Mouse (Mus musculus) neural tube, embryonic 11.5 days (tissue): Measurements from ENCODE around the gene Auts2. TPM values are rescaled to one million over a fixed set of nuclear protein-coding genes. Genes with fewer than 3 reads are reported as not detected.

ENCODE experiments used
- ATAC-seq: fragments of 200-750 bp; cut with Nextera tagmentation; 2 replicates; pipeline ENCODE4 v1.8.0; 2017; ENCODE audit warnings: moderate number of reproducible peaks, mild to moderate bottlenecking, moderate TSS enrichment, moderate library complexity; ENCODE audit not compliant: insufficient read depth, low FRiP score, low TSS enrichment
- DNase-seq: peaks from one replicate; pipeline ENCODE4 v3.0.0-alpha.2; 2015; ENCODE audit warnings: low spot score
- H3K27ac ChIP-seq: fragments of 300-500 bp; sonication (generic); 2 replicates; pipeline ENCODE4 v1.5.1; 2014; ENCODE audit warnings: low read depth, mild to moderate bottlenecking, low read length
- H3K27me3 ChIP-seq: fragments of 300-500 bp; sonication (generic); 2 replicates; pipeline ENCODE4 v1.6.1; 2014; ENCODE audit warnings: mild to moderate bottlenecking, low read length, mixed read lengths; ENCODE audit not compliant: control insufficient read depth, insufficient read depth
- H3K36me3 ChIP-seq: fragments of 300-500 bp; sonication (generic); 2 replicates; pipeline ENCODE4 v1.6.1; 2014; ENCODE audit warnings: mild to moderate bottlenecking, low read length, moderate library complexity, mixed read lengths; ENCODE audit not compliant: control insufficient read depth, insufficient read depth
- H3K4me1 ChIP-seq: fragments of 300-500 bp; sonication (generic); 2 replicates; pipeline ENCODE4 v1.6.1; 2014; ENCODE audit warnings: low read length, mixed read lengths; ENCODE audit not compliant: control insufficient read depth, insufficient read depth
- H3K4me2 ChIP-seq: fragments of 300-500 bp; sonication (generic); 2 replicates; pipeline ENCODE4 v1.6.1; 2014; ENCODE audit warnings: low read depth, mild to moderate bottlenecking, moderate library complexity
- H3K4me3 ChIP-seq: fragments of 300-500 bp; sonication (generic); 2 replicates; pipeline ENCODE4 v1.5.1; 2014; ENCODE audit warnings: low read depth, low read length
- H3K9ac ChIP-seq: fragments of 300-500 bp; sonication (generic); 2 replicates; pipeline ENCODE4 v1.6.1; 2014; ENCODE audit warnings: mild to moderate bottlenecking, low read length
- H3K9me3 ChIP-seq: fragments of 300-500 bp; sonication (generic); 2 replicates; pipeline ENCODE4 v1.6.1; 2016; ENCODE audit warnings: low read length; ENCODE audit not compliant: control insufficient read depth
- WGBS: fragments of 180-500 bp; shearing (Covaris S2); extraction: QIAGEN DNeasy Blood & Tissue Kit; methylation state at CpG from one replicate; pipeline ENCODE4 v1.1.7; 2014; 5-methylcytosine and 5-hydroxymethylcytosine counted together
- polyA plus RNA-seq: library from polyadenylated mRNA; unstranded; fragments of >200 nt; fragmentation: Nextera tagmentation; extraction: Ambion mirVana; gene quantifications from 2 replicates; pipeline ENCODE4 v1.2.1, GENCODE M21; 2014

Auts2 gene
- polyA plus RNA-seq, 1 experiment from 2014 or later, result 45.0 TPM

DNA sequence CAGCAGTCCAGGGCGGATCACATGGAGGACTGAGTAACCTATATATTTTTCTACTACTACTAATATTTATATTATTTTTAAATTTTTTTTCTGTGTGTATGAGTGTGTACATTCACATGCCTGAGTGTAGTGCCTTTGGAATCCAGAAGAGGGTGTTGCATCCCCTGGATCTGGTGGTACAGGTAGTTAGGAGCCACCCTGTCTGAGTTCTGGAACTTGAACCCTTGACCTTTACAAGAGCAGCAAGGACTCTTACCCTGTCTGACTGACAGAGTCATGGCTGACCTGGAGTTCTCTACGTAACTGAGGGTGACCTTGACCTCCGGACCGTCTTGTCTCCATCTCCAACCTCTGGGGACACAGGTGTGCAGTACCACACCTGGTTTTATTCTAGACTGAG lies 1074.5 kb downstream of the Auts2 start:
- WGBS, result 88% methylated on average over 4 of the region's 4 CpGs
- H3K27ac ChIP-seq, result no peak overlapping the region

DNA sequence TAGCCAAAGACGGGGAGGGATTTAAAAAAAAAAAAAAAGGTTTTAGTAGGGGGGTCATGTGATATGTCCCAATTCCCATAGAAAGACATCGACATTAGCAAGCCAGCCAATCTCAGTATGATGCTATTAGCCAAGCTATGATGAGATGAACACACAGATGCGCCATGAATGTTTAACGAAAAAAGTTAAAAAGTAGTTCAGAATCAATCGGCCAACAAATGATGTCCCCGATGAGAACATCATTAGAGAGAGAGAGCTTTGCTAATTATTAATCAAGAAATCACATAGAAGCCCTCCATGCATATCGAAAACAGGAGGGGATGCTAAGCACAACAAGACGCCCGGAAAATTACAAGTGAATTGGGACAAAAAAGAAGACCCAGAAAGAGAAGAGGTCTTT lies 1077.0 kb downstream of the Auts2 start:
- Histone ChIP-seq H3K9ac (no peak overlapping the region), H3K4me2 (no peak overlapping the region), H3K4me1 (no peaks in the 10 kb centered on the region), H3K4me3 (no peak overlapping the region), H3K27ac (no peak overlapping the region), H3K9me3 (no peaks in the 10 kb centered on the region), H3K36me3 (peaks cover 16% of the 10 kb centered on the region), H3K27me3 (no peaks in the 10 kb centered on the region)
- no peak for DNase-seq
- 98% methylated on average over 9 of the region's 9 CpGs for WGBS
- ATAC-seq, result no peak

More for the DNA sequence above, 1074.5 kb downstream of the Auts2 start:
- H3K36me3 ChIP-seq, result peaks cover 18% of the 10 kb centered on the region
- no peaks in the 10 kb centered on the region for H3K9me3 ChIP-seq
- no peak overlapping the region for H3K4me2 ChIP-seq
- ATAC-seq (no peak), DNase-seq (no peak)
- no peak overlapping the region for H3K4me3 ChIP-seq
- no peak overlapping the region for H3K9ac ChIP-seq
- H3K4me1 ChIP-seq, result no peaks in the 10 kb centered on the region
- H3K27me3 ChIP-seq, result no peaks in the 10 kb centered on the region

DNA sequence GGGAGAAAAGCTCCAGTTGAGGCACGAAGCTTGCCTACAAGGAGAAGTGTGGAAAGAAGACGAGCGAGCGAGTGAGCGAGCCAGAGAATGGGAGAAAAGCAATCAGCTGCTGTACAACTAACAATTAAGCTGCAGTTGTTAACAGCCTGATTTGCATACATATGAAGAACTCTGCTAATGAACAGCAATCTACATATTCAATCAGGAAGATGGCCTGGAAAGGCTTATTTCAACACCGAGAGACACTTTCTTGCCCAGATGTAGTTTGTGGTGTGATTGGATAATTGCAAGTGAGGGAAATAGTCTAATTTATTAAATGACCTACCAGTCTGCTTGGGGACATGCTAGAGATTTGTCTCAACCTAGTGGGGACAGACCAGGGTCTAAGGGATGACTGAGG lies 1079.7 kb downstream of the Auts2 start:
- no peaks in the 10 kb centered on the region for H3K4me1 ChIP-seq
- no peak overlapping the region for H3K27ac ChIP-seq
- peaks cover 33% of the 10 kb centered on the region for H3K36me3 ChIP-seq
- H3K9me3 ChIP-seq, result no peaks in the 10 kb centered on the region
- DNase-seq (no peak), ATAC-seq (no peak)
- no peak overlapping the region for H3K9ac ChIP-seq
- WGBS, result 88% methylated on average over 6 of the region's 6 CpGs
- no peak overlapping the region for H3K4me3 ChIP-seq
- no peaks in the 10 kb centered on the region for H3K27me3 ChIP-seq
- no peak overlapping the region for H3K4me2 ChIP-seq

DNA sequence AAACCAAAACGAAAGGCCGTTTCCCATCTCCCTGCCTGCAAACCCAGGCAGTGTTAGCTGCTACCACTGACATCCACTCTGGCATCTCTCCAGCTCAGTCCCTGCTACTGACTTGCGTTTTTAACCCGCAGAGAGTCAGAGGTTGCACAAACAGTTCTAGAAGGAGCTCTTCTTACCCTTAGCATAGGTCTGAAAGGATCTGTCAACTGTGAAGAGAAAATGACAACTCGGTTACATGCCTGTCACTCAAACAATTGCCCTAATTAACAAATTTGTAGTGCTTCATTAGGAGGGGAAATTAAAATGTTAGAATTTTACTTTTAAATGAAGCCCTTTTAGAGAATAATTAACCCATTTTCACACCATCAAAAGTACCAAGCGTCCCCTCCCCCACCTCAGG lies 1083.2 kb downstream of the Auts2 start:
- no peaks in the 10 kb centered on the region for H3K9me3 ChIP-seq
- WGBS, result 88% methylated on average over 6 of the region's 6 CpGs
- H3K27ac ChIP-seq, result no peak overlapping the region
- DNase-seq (no peak), ATAC-seq (no peak)
- H3K27me3 ChIP-seq, result no peaks in the 10 kb centered on the region
- H3K4me1 ChIP-seq, result no peaks in the 10 kb centered on the region
- no peak overlapping the region for H3K9ac ChIP-seq
- H3K36me3 ChIP-seq, result peaks cover 32% of the 10 kb centered on the region
- H3K4me2 ChIP-seq, result no peak overlapping the region
- no peak overlapping the region for H3K4me3 ChIP-seq

DNA sequence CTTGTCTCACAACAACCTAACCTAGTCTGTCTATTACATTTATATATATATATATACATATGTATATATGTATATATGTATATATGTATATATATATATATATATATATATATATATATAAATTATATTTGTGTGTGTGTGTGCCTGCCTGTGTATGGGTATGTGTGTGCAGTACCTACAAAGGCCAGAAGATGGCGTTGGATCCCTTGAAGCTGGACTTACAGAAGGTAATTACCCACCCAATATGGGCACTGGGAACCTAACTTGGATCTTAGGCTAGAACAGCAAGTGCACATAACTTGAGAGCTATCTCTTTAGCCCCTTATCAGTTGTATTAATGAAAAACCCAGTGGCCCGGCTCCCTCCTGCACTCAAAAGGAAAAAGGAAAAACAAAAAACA lies 1083.6 kb downstream of the Auts2 start:
- H3K36me3 ChIP-seq, result peaks cover 33% of the 10 kb centered on the region

DNA sequence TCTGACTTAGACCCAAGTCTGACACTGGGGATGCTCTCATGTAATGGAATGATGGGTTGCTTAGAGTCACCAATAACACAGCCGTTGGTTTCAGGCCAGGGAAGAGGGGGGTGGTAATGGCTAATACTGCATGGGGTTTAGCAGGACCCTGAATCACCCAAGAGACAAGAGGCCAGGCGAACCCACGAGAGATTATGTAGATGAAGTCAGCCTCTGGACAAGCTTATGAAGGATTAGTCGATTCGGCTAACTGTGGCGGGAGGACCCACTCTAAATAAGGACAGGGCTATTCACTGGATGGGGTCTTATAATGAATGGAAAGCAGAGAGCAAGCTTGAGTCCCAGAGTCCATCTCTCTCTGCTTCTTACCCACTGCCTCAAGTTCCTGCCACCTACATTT lies 1084.4 kb downstream of the Auts2 start:
- 88% methylated on average over 6 of the region's 6 CpGs for WGBS
- Histone ChIP-seq H3K9me3 (no peaks in the 10 kb centered on the region), H3K36me3 (peaks cover 37% of the 10 kb centered on the region), H3K27me3 (no peaks in the 10 kb centered on the region), H3K4me3 (no peak overlapping the region), H3K4me2 (no peak overlapping the region), H3K9ac (no peak overlapping the region), H3K27ac (no peak overlapping the region), H3K4me1 (no peaks in the 10 kb centered on the region)
- DNase-seq (no peak), ATAC-seq (no peak)

More for the DNA sequence above, 1083.6 kb downstream of the Auts2 start:
- no peak overlapping the region for H3K4me2 ChIP-seq
- no peak overlapping the region for H3K9ac ChIP-seq
- H3K4me3 ChIP-seq, result no peak overlapping the region
- ATAC-seq (no peak), DNase-seq (no peak)
- H3K9me3 ChIP-seq, result no peaks in the 10 kb centered on the region
- H3K27me3 ChIP-seq, result no peaks in the 10 kb centered on the region
- WGBS, result 76% methylated on average over 2 of the region's 2 CpGs
- no peaks in the 10 kb centered on the region for H3K4me1 ChIP-seq
- H3K27ac ChIP-seq, result no peak overlapping the region

DNA sequence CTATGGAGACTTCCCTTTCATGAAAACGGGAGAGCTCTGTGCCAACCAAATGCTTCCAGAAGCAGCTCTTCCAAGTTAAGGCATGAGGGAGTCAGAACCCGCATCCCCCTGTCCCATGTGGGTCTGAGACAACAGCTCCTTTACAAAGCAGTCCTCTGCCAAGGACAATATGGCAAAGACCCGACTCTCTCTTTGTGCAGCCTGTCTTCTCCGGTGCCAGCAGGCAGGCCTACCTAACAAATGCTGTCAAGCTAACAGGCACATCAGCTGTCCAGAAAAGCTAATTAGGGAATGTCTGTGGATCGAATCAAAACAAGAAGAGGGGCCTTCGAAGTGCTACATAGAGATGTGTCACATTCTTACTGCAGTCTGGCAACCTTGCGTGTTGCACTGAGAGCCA lies 1085.1 kb downstream of the Auts2 start:
- Histone ChIP-seq H3K27ac (no peak overlapping the region), H3K27me3 (no peaks in the 10 kb centered on the region), H3K4me1 (no peaks in the 10 kb centered on the region), H3K4me3 (no peak overlapping the region), H3K36me3 (peaks cover 39% of the 10 kb centered on the region), H3K4me2 (no peak overlapping the region), H3K9ac (no peak overlapping the region), H3K9me3 (no peaks in the 10 kb centered on the region)
- 94% methylated on average over 7 of the region's 7 CpGs for WGBS
- DNase-seq, result no peak
- ATAC-seq, result no peak

DNA sequence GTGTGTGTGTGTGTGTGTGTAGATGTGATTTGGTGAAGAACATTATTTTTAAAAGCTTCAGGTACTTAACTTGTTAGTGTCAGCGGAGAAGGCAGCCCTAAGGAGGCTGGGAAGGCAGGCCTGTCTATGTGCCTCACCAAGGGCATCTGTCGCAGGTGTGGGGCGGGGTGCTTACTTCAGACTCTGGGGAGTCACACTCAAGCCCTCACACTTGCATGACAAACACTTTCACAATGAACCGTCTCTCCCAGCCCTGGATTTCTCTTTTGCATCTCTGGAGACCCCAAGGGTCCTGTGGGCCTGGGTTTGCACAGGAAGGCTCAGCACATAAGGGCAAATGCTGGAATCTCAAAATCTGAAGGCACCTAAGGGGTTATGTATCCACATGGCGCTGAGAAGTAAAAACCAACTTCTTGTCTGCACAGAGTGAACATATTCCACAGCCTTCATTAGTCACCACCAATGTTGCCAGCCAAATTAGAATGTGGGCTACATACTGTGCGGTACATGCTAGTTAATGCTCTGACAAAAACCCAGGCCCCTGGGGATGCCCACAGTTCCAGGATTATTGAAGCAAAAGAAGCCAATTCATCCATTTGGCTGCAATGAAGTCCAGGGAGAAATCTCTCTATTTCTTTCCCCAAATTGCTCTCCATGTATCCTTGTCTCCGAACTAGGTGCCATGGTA lies 1093.8 kb downstream of the Auts2 start:
- DNase-seq (no peak), ATAC-seq (no peak)
- Histone ChIP-seq H3K27me3 (no peaks in the 10 kb centered on the region), H3K4me2 (no peak overlapping the region), H3K9ac (no peak overlapping the region), H3K4me1 (no peaks in the 10 kb centered on the region), H3K9me3 (no peaks in the 10 kb centered on the region), H3K36me3 (peaks cover 41% of the 10 kb centered on the region), H3K4me3 (no peak overlapping the region), H3K27ac (no peak overlapping the region)
- 93% methylated on average over 7 of the region's 7 CpGs for WGBS

DNA sequence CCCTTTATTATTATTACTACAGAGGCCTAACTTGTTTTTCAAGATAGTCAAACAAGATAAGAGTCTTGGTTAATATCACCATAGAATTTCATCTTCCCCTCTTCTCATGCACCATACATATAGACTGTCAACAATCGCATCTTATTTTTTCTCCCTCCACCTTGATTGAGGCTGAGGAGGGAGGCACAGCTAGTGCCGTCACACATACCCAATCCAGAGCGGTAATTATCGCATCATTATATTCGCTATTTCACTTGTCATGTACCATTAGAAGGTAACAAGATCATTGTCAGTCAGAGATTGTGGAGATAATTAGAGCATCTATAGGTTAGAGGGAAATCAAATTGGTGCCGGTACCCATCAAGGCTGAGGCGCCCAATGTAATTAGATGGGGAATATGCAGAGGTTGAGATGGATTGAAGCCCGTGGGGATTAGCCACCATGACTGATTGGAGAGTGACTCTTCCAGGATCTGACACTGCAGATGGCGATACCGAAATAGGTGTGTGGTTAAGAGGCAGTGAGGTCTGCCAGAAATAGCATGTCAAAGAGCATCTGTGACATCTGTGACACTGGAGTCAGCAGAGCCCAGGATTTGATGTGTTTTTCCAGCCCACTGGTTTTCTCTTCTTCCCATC lies 1107.8 kb downstream of the Auts2 start:
- Histone ChIP-seq H3K27me3 (no peaks in the 10 kb centered on the region), H3K4me1 (no peaks in the 10 kb centered on the region), H3K4me2 (no peak overlapping the region), H3K36me3 (peaks cover 15% of the 10 kb centered on the region), H3K9me3 (no peaks in the 10 kb centered on the region), H3K4me3 (no peak overlapping the region), H3K27ac (no peak overlapping the region), H3K9ac (no peak overlapping the region)
- DNase-seq (no peak), ATAC-seq (peak; percentile 48; the same call in 1 of the 2 replicates)
- WGBS, result 81% methylated on average over 10 of the region's 10 CpGs
